Mouse (Mus musculus) E14TG2a.4 (cell line): Measurements from ENCODE around the gene Cdkn2d.

Experiments
- H3K27me3 ChIP-seq: 2 replicates; pipeline ENCODE4 v1.6.1; 2014; ENCODE audit warnings: low read length, control low read depth; ENCODE audit not compliant: insufficient read depth
- H3K36me3 ChIP-seq: 2 replicates; pipeline ENCODE4 v1.6.1; 2014; ENCODE audit warnings: low read length, control low read depth; ENCODE audit not compliant: insufficient read depth
- H3K4me1 ChIP-seq: replicated peaks from 2 replicates; pipeline ENCODE4 v1.6.1; 2014; ENCODE audit warnings: low read depth, low read length, control low read depth
- H3K4me3 ChIP-seq: replicated peaks from 2 replicates; pipeline ENCODE4 v1.5.1; 2014; ENCODE audit warnings: mild to moderate bottlenecking, low read length
- H3K9me3 ChIP-seq: 2 replicates; pipeline ENCODE4 v1.6.1; 2014; ENCODE audit warnings: low read length, control low read depth
- CTCF ChIP-seq: conservative IDR thresholded peaks from 2 replicates; pipeline ENCODE4 v1.5.1; 2014; ENCODE audit warnings: low read length
- NANOG ChIP-seq: IDR thresholded peaks from 2 replicates; pipeline ENCODE4 v1.6.1; 2014; ENCODE audit warnings: borderline replicate concordance, low read length, mixed read lengths
- POU5F1 ChIP-seq: IDR thresholded peaks from 2 replicates; pipeline ENCODE4 v1.6.1; 2014; ENCODE audit warnings: low read length, borderline replicate concordance

Gene Cdkn2d

DNA sequence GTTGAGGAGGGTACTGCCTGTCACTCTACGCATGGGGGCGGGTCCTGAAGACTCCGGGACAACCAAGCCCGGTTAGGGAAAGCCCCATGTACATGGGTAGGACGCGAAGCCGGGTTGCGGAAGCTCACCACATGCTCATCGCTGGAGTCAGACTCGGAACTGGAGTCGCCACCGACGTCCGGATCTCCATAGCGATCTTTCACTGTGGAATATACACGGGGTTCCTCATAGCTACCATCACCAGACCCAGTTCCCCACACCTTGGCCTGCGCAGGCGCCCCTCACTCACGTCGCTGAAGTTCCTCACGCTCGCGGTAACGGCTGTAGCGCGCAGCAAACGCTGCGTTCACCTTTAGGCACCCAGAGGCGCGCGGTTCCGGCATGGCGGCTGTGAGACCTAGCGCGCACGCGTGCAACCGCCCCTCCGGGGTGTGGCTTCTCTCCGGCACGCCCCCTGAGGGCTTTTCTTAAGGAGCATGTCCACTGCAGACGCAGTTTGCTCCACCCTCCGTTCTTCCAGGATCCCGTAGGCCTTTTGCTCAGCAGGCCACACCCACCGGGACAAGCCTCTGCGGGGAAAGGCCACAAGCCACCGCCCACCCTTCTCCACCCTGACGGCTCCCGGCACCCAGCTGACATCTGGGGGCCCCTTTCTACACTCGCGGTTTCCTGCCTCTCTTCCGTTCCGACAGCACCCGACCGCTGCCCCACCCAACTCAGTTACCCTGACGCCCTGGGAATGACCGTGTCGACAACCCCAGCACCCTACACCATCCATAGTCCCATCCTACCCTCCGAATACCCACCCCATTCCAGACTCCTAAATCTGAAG, 3.4 kb downstream of the Cdkn2d start, which contains the start of gene Kri1:
Gene Kri1, minus strand, starts transcription at position 399 of the 832 bp plus-strand sequence.
- TF ChIP-seq CTCF = no peak
- no peak for TF ChIP-seq POU5F1
- TF ChIP-seq NANOG = no peak
- H3K27me3 ChIP-seq = no peaks in the 10 kb centered on the region
- peak within 1 kb of the TSS; percentile 98 for H3K4me3 ChIP-seq
- H3K36me3 ChIP-seq = peaks cover 51% of the 10 kb centered on the region
- H3K9me3 ChIP-seq = no peaks in the 10 kb centered on the region
- H3K4me1 ChIP-seq = peaks cover 64% of the 10 kb centered on the region

- peaks cover 61% of the 10 kb centered on the region for H3K36me3 ChIP-seq
- TF ChIP-seq POU5F1 = no peak
- TF ChIP-seq NANOG = no peak
- peaks cover 63% of the 10 kb centered on the region for H3K4me1 ChIP-seq
- no peaks in the 10 kb centered on the region for H3K9me3 ChIP-seq
- no peaks in the 10 kb centered on the region for H3K27me3 ChIP-seq
- H3K4me3 ChIP-seq = peak overlapping the region; percentile 98
Observed at GRCm38 (mm10) chr9:21286753-21287152, 4.5 kb downstream of the Cdkn2d start.

DNA sequence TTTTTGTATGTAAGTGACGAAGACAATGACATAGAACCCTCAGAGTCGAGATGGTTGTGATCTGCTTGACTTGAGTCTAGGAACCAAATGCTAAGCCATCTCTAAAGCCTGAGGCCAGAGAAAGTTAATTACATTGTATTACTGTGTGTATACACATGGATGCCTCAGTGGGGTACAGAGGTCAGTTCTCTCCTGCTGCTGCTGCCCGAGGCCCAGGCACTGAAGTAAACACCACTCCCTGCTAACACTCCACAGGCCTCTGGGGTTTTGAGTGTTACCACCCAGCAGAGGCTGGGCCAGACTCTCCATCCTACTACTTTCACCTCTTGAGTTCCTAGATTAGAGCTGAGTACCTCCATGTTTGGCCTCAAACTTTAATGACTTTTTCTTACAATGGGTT, 7.2 kb downstream of the Cdkn2d start:
- TF ChIP-seq NANOG (no peak), POU5F1 (no peak), CTCF (no peak)
- H3K36me3 ChIP-seq = peaks cover 84% of the 10 kb centered on the region
- no peaks in the 10 kb centered on the region for H3K9me3 ChIP-seq
- H3K27me3 ChIP-seq = no peaks in the 10 kb centered on the region
- peaks cover 62% of the 10 kb centered on the region for H3K4me1 ChIP-seq
- H3K4me3 ChIP-seq = no peak overlapping the region

- TF ChIP-seq CTCF (peak; percentile 35), POU5F1 (no peak)
- Histone ChIP-seq H3K9me3 (no peaks in the 10 kb centered on the region), H3K4me3 (no peak overlapping the region), H3K27me3 (no peaks in the 10 kb centered on the region), H3K36me3 (peaks cover 84% of the 10 kb centered on the region), H3K4me1 (peaks cover 62% of the 10 kb centered on the region)
Observed at GRCm38 (mm10) chr9:21283591-21283990, 7.6 kb downstream of the Cdkn2d start.

- TF ChIP-seq CTCF (no peak), POU5F1 (no peak), NANOG (no peak)
- H3K4me1 ChIP-seq = peaks cover 58% of the 10 kb centered on the region
- peaks cover 6% of the 10 kb centered on the region; the same call in 1 of the 2 replicates for H3K9me3 ChIP-seq
- no peaks in the 10 kb centered on the region for H3K27me3 ChIP-seq
- peaks cover 99% of the 10 kb centered on the region for H3K36me3 ChIP-seq
- H3K4me3 ChIP-seq = no peak overlapping the region
Observed at GRCm38 (mm10) chr9:21277776-21278175, 13.4 kb downstream of the Cdkn2d start.

DNA sequence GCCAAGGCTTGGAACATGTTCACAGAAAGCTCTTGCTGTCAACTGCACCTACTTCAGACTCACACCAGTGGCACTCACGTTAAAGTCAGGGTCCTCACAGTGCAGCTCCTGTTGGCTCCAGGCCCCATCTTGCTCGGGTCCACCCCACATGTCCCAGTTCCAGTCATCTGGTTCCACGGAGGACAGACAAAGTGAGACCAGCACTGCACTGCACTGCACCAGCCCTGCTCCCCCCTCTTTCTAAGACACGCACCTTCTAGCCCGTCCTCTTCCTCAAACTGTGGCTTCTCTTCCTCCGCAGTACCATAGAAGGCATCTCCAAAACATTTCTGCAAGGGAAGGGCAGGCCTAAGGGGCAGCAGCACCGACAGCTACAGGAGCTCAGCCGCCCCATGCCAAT, 14.9 kb downstream of the Cdkn2d start:
- H3K27me3 ChIP-seq = no peaks in the 10 kb centered on the region
- H3K4me3 ChIP-seq = no peak overlapping the region
- peaks cover 99% of the 10 kb centered on the region for H3K36me3 ChIP-seq
- H3K9me3 ChIP-seq = peaks cover 6% of the 10 kb centered on the region; the same call in 1 of the 2 replicates
- no peak for TF ChIP-seq NANOG
- TF ChIP-seq CTCF = no peak
- TF ChIP-seq POU5F1 = no peak
- H3K4me1 ChIP-seq = peaks cover 68% of the 10 kb centered on the region

DNA sequence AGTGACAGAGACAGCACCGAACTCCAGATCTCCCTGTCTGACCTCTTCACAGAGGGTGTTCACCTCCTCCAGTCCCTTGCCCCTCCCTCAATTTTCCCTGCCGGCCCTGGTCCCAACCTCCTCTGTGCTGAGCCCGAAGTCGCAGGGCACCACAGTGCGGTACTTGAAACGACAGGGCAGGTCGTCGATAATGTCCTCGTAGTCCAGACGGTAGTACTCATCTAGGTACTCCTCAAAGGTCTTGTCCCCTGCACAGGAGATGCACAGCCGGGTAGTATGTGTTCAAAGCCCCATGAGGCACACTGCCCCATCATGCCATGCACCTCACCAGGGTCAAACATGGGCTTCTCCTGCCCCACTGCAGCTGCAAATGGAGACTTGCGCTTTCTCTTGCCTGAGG, 15.5 kb downstream of the Cdkn2d start:
- Histone ChIP-seq H3K4me3 (no peak overlapping the region), H3K4me1 (peaks cover 72% of the 10 kb centered on the region), H3K36me3 (peaks cover 99% of the 10 kb centered on the region), H3K9me3 (peaks cover 6% of the 10 kb centered on the region; the same call in 1 of the 2 replicates), H3K27me3 (no peaks in the 10 kb centered on the region)
- TF ChIP-seq POU5F1 (no peak), NANOG (no peak), CTCF (no peak)

DNA sequence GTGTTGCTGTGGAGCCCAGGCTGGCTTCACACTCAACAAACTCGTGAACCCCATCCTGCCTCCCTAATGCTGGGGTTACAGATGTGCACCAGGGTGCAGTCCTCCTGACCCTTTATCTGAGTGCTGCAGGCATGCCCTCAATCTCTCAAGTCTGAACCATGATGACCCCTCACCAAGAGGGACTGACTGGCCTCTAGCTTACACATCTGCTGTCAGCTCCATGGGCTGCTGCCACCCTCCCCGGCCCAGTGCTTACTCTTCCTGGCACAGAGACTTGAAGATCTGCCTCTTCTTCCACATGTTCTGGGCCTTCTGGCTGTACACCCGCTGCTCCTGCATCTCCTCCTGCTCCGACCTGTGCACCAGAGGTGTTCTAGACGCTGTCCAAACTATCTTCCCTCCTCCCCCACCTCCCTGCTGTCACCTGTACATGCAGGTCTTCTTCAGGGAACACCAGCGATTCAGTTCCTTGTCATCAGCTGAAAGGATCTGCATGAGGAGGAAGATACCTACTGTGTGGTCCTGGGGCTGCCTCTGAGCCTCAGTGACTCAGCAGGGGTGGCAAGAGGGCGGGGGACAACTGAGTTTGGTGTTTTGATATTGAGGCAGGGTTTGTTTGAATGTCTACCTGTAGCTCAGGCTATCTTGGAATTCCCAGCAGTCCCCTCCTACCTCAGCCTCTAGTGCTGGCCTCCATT, 16.0 kb downstream of the Cdkn2d start:
- Histone ChIP-seq H3K27me3 (no peaks in the 10 kb centered on the region), H3K4me1 (peaks cover 74% of the 10 kb centered on the region), H3K4me3 (no peak overlapping the region), H3K9me3 (peaks cover 6% of the 10 kb centered on the region; the same call in 1 of the 2 replicates), H3K36me3 (peaks cover 100% of the 10 kb centered on the region)
- TF ChIP-seq NANOG (no peak), CTCF (no peak), POU5F1 (no peak)

GRCm38 (mm10) chr9:21274336-21274735, 16.9 kb downstream of the Cdkn2d start:
- H3K27me3 ChIP-seq = no peaks in the 10 kb centered on the region
- peaks cover 68% of the 10 kb centered on the region for H3K4me1 ChIP-seq
- H3K9me3 ChIP-seq = peaks cover 6% of the 10 kb centered on the region; the same call in 1 of the 2 replicates
- H3K36me3 ChIP-seq = peaks cover 100% of the 10 kb centered on the region
- no peak overlapping the region for H3K4me3 ChIP-seq
- TF ChIP-seq POU5F1 = no peak
- TF ChIP-seq CTCF = no peak
- TF ChIP-seq NANOG = no peak
